8 mouse cellular contexts compared by ENCODE assay signal in the genomic region with DNA sequence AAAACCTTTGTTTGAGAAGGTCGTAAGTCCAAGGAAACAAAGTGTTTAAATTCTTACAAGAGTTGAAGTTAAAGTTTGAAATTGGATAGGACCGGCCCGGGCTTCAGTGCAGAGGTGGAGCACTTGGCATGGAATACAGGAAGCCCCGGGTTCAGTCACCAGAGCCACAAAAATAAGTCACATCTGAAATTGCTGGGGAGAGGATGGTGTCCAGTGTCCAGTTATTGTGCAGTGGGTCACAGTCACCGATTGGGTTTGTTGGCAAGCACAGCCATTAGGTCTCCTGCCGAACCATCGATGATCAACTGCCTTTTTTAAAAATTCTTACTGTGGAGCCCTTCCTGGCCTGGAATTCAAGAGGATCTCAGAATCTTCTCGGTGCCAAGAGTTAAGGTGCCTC. TPM values are rescaled to one million over a fixed set of nuclear protein-coding genes. Genes with fewer than 3 reads are reported as not detected.
DNase-seq lines count a peak whose midpoint lies in the region; ATAC-seq and TF ChIP-seq lines count a peak whose summit lies in the region.

No protein-coding gene starts in this region.

- no peak overlapping the region for H3K27ac ChIP-seq in cerebellum, adult 2 months (ENCODE audit: insufficient read depth, low read length)
- H3K27ac ChIP-seq in heart, embryonic 16.5 days (ENCODE audit: low read length) = peak overlapping the region; percentile 44; the same call in 1 of the 2 replicates
- H3K27ac ChIP-seq in liver, embryonic 12.5 days = peak overlapping the region; percentile 45

- H3K4me1 ChIP-seq in cerebellum, adult 2 months (ENCODE audit: control insufficient read depth, insufficient read depth, low read length) = peaks cover 3% of the 10 kb centered on the region; the same call in 1 of the 2 replicates
- H3K4me1 ChIP-seq in E14TG2a.4 (replicated peaks; ENCODE audit: low read depth, low read length) = peaks cover 66% of the 10 kb centered on the region
- H3K4me1 ChIP-seq in heart, embryonic 16.5 days (ENCODE audit: control insufficient read depth, insufficient read depth, low read length) = peaks cover 26% of the 10 kb centered on the region
- peaks cover 65% of the 10 kb centered on the region for H3K4me1 ChIP-seq in liver, embryonic 12.5 days

- no peaks in the 10 kb centered on the region for H3K27me3 ChIP-seq in cerebellum, adult 2 months (ENCODE audit: control insufficient read depth, insufficient read depth, low read length)
- no peaks in the 10 kb centered on the region for H3K27me3 ChIP-seq in E14TG2a.4 (ENCODE audit: insufficient read depth, low read length)
- H3K27me3 ChIP-seq in heart, embryonic 16.5 days (ENCODE audit: control insufficient read depth, insufficient read depth, low read length) = no peaks in the 10 kb centered on the region
- no peaks in the 10 kb centered on the region for H3K27me3 ChIP-seq in liver, embryonic 12.5 days (replicated peaks)

- peak overlapping the region; percentile 92 for H3K4me2 ChIP-seq in heart, embryonic 16.5 days (ENCODE audit: low read depth, low read length)
- peak overlapping the region; percentile 77 for H3K4me2 ChIP-seq in liver, embryonic 12.5 days

- peaks cover 49% of the 10 kb centered on the region for H3K36me3 ChIP-seq in E14TG2a.4 (ENCODE audit: insufficient read depth, low read length)
- no peaks in the 10 kb centered on the region; the same call in 1 of the 2 replicates for H3K36me3 ChIP-seq in heart, embryonic 16.5 days (ENCODE audit: control insufficient read depth, insufficient read depth)
- peaks cover 44% of the 10 kb centered on the region for H3K36me3 ChIP-seq in liver, embryonic 12.5 days

- 16% methylated on average over 8 of the region's 8 CpGs for WGBS in cerebellum, adult 2 months
- WGBS in heart, embryonic 16.5 days = 22% methylated on average over 8 of the region's 8 CpGs
- 20% methylated on average over 8 of the region's 8 CpGs for WGBS in liver, embryonic 12.5 days (ENCODE audit: insufficient replicate concordance)

- H3K9ac ChIP-seq in heart, embryonic 16.5 days (ENCODE audit: low read length) = peak overlapping the region; percentile 97
- H3K9ac ChIP-seq in liver, embryonic 12.5 days = peak overlapping the region; percentile 90

- no peak for TF ChIP-seq POLR2A in cerebellum, adult 2 months (IDR thresholded peaks at IDR 0.05; ENCODE audit: borderline replicate concordance, insufficient read depth, low read length)

- DNase-seq in cerebellum, adult 2 months = no peak
- no peak for DNase-seq in cerebellum, adult 11 months
- DNase-seq in spleen, postnatal 4 days (ENCODE audit: low spot score in 2 of 2) = no peak
- no peak for DNase-seq in embryo, embryonic 10.5 days (ENCODE audit: low spot score)

- no peak for ATAC-seq in heart, embryonic 16.5 days (replicated peaks; ENCODE audit: extremely low read depth, insufficient read depth, low FRiP score)
- no peak for ATAC-seq in liver, embryonic 12.5 days
- ATAC-seq in megakaryocyte-erythroid progenitor cell, adult 5-6 weeks (replicated peaks; ENCODE audit: low FRiP score, low TSS enrichment, poor library complexity, severe bottlenecking) = no peak

- no peaks in the 10 kb centered on the region for H3K9me3 ChIP-seq in E14TG2a.4 (ENCODE audit: low read length)
- H3K9me3 ChIP-seq in heart, embryonic 16.5 days (replicated peaks; ENCODE audit: control insufficient read depth, low read length) = no peaks in the 10 kb centered on the region
- H3K9me3 ChIP-seq in liver, embryonic 12.5 days (replicated peaks) = no peaks in the 10 kb centered on the region

- peak overlapping the region; percentile 84 for H3K4me3 ChIP-seq in cerebellum, adult 2 months (replicated peaks; ENCODE audit: insufficient read depth, low read depth, low read length)
- peak overlapping the region; percentile 99 for H3K4me3 ChIP-seq in E14TG2a.4 (replicated peaks; ENCODE audit: low read length)
- H3K4me3 ChIP-seq in heart, embryonic 16.5 days (ENCODE audit: low read length) = peak overlapping the region; percentile 96
- peak overlapping the region; percentile 77 for H3K4me3 ChIP-seq in liver, embryonic 12.5 days

- no peak for TF ChIP-seq CTCF in cerebellum, adult 2 months (IDR thresholded peaks at IDR 0.05; ENCODE audit: borderline replicate concordance, insufficient read depth, low read depth, low read length)
- no peak for TF ChIP-seq CTCF in E14TG2a.4 (conservative IDR thresholded peaks at IDR 0.05; ENCODE audit: low read length)

RNA-seq across cellular contexts. Expression of a gene that starts 1.3 kb away (rescaled TPM):
- polyA plus RNA-seq in cerebellum, adult 2 months (2012; rRNA removed) = 21.3 and 22.8 TPM in 2 replicates
- 104 and 106 TPM in 2 replicates for polyA plus RNA-seq in heart, embryonic 16.5 days (2015; fragmentation: Nextera tagmentation; extraction: Ambion mirVana)
- 136 TPM in 2 replicates for polyA plus RNA-seq in liver, embryonic 12.5 days (2016; fragmentation: Nextera tagmentation; extraction: Ambion mirVana)
- 102 and 106 TPM in 2 replicates for total RNA-seq in megakaryocyte-erythroid progenitor cell, adult 5-6 weeks (2014; fragmentation: Nextera tagmentation)
- total RNA-seq in megakaryocyte-erythroid progenitor cell, adult 5-6 weeks (2017) = 128 and 135 TPM in 2 replicates

RNA-seq across cellular contexts. Expression of a gene that starts 9.7 kb away (rescaled TPM):
- polyA plus RNA-seq in cerebellum, adult 2 months (2012; rRNA removed) = 203 and 218 TPM in 2 replicates
- polyA plus RNA-seq in heart, embryonic 16.5 days (2015; fragmentation: Nextera tagmentation; extraction: Ambion mirVana) = 213 and 263 TPM in 2 replicates
- polyA plus RNA-seq in liver, embryonic 12.5 days (2016; fragmentation: Nextera tagmentation; extraction: Ambion mirVana) = 203 and 210 TPM in 2 replicates
- total RNA-seq in megakaryocyte-erythroid progenitor cell, adult 5-6 weeks (2014; fragmentation: Nextera tagmentation) = 212 and 229 TPM in 2 replicates
- 42.7 and 68.1 TPM in 2 replicates for total RNA-seq in megakaryocyte-erythroid progenitor cell, adult 5-6 weeks (2017)

RNA-seq across cellular contexts. Expression of a gene that starts 47.8 kb away (rescaled TPM):
- 1,317 and 1,324 TPM in 2 replicates for polyA plus RNA-seq in cerebellum, adult 2 months (2012; rRNA removed)
- polyA plus RNA-seq in heart, embryonic 16.5 days (2015; fragmentation: Nextera tagmentation; extraction: Ambion mirVana) = 1,876 and 1,966 TPM in 2 replicates
- 167 and 173 TPM in 2 replicates for polyA plus RNA-seq in liver, embryonic 12.5 days (2016; fragmentation: Nextera tagmentation; extraction: Ambion mirVana)
- not detected in 2 replicates for total RNA-seq in megakaryocyte-erythroid progenitor cell, adult 5-6 weeks (2014; fragmentation: Nextera tagmentation)
- total RNA-seq in megakaryocyte-erythroid progenitor cell, adult 5-6 weeks (2017) = not detected in 2 replicates
